Mouse (Mus musculus) lung, embryonic 16.5 days (tissue): ENCODE data around the gene Kif1a. TPM values are rescaled to one million over a fixed set of nuclear protein-coding genes. Genes with fewer than 3 reads are reported as not detected.

Experiments used
- ATAC-seq: fragments of 200-750 bp; cut with Nextera tagmentation; 2 replicates; pipeline ENCODE4 v1.8.0; 2017; ENCODE audit warnings: low read depth, mild to moderate bottlenecking, moderate library complexity
- H3K27ac ChIP-seq: fragments of 300-500 bp; sonication (generic); 2 replicates; pipeline ENCODE4 v1.5.1; 2014; ENCODE audit warnings: mild to moderate bottlenecking, control low read depth, low read length
- H3K27me3 ChIP-seq: fragments of 300-500 bp; sonication (generic); 2 replicates; pipeline ENCODE4 v1.6.1; 2014; ENCODE audit warnings: low read depth, low read length, mixed read lengths; ENCODE audit not compliant: control insufficient read depth, insufficient read depth
- H3K36me3 ChIP-seq: fragments of 300-500 bp; sonication (generic); 2 replicates; pipeline ENCODE4 v1.6.1; 2014; ENCODE audit warnings: low read length; ENCODE audit not compliant: control insufficient read depth, insufficient read depth
- H3K4me1 ChIP-seq: fragments of 300-500 bp; sonication (generic); replicated peaks from 2 replicates; pipeline ENCODE4 v1.6.1; 2014; ENCODE audit warnings: low read length, mixed read lengths; ENCODE audit not compliant: control insufficient read depth, insufficient read depth
- H3K4me2 ChIP-seq: fragments of 300-500 bp; sonication (generic); 2 replicates; pipeline ENCODE4 v1.6.1; 2014; ENCODE audit warnings: low read depth, low read length, control low read depth
- H3K4me3 ChIP-seq: fragments of 300-500 bp; sonication (generic); 2 replicates; pipeline ENCODE4 v1.5.1; 2014; ENCODE audit warnings: mild to moderate bottlenecking, low read length, control low read depth
- H3K9ac ChIP-seq: fragments of 300-500 bp; sonication (generic); 2 replicates; pipeline ENCODE4 v1.6.1; 2014; ENCODE audit warnings: low read length, control low read depth
- H3K9me3 ChIP-seq: fragments of 300-500 bp; sonication (generic); 2 replicates; pipeline ENCODE4 v1.6.1; 2016; ENCODE audit warnings: low read length; ENCODE audit not compliant: control insufficient read depth
- WGBS: fragments of 180-500 bp; shearing (Covaris S2); extraction: QIAGEN DNeasy Blood & Tissue Kit; methylation state at CpG from one replicate; pipeline ENCODE4 v1.1.7; 2014; 5-methylcytosine and 5-hydroxymethylcytosine counted together
- polyA plus RNA-seq: library from polyadenylated mRNA; unstranded; fragments of >200 nt; fragmentation: Nextera tagmentation; extraction: Ambion mirVana; gene quantifications from 2 replicates; pipeline ENCODE4 v1.2.1, GENCODE M21; 2015

Gene Kif1a
- polyA plus RNA-seq, 1 experiment from 2014 or later, result 7.9 TPM

GRCm38 (mm10) chr1:92984999-92985398 lies 116.8 kb downstream of the Kif1a start:
- Histone ChIP-seq H3K4me3 (no peak overlapping the region), H3K27me3 (no peaks in the 10 kb centered on the region), H3K9me3 (no peaks in the 10 kb centered on the region), H3K9ac (no peak overlapping the region), H3K4me1 (no peaks in the 10 kb centered on the region), H3K27ac (no peak overlapping the region), H3K36me3 (no peaks in the 10 kb centered on the region), H3K4me2 (no peak overlapping the region)
- no peak for ATAC-seq
- WGBS, result 83% methylated on average over 5 of the region's 5 CpGs

- no peak overlapping the region for H3K27ac ChIP-seq
- H3K4me3 ChIP-seq, result no peak overlapping the region
- H3K4me1 ChIP-seq, result peaks cover 10% of the 10 kb centered on the region
- 91% methylated on average over 17 of the region's 17 CpGs for WGBS
- H3K9me3 ChIP-seq, result no peaks in the 10 kb centered on the region
- no peaks in the 10 kb centered on the region for H3K36me3 ChIP-seq
- ATAC-seq, result no peak
- no peak overlapping the region for H3K9ac ChIP-seq
- no peak overlapping the region for H3K4me2 ChIP-seq
- no peaks in the 10 kb centered on the region; the same call in 1 of the 2 replicates for H3K27me3 ChIP-seq
Measured at GRCm38 (mm10) chr1:92982931-92983605, 118.7 kb downstream of the Kif1a start.

- H3K4me1 ChIP-seq, result peaks cover 10% of the 10 kb centered on the region
- H3K9ac ChIP-seq, result no peak overlapping the region
- no peak overlapping the region for H3K27ac ChIP-seq
- H3K4me3 ChIP-seq, result no peak overlapping the region
- no peak overlapping the region for H3K4me2 ChIP-seq
- no peaks in the 10 kb centered on the region for H3K9me3 ChIP-seq
- H3K36me3 ChIP-seq, result no peaks in the 10 kb centered on the region
- no peaks in the 10 kb centered on the region; the same call in 1 of the 2 replicates for H3K27me3 ChIP-seq
- 71% methylated on average over 7 of the region's 7 CpGs for WGBS
- ATAC-seq, result no peak
Measured at GRCm38 (mm10) chr1:92981056-92981845, 120.5 kb downstream of the Kif1a start.

- Histone ChIP-seq H3K36me3 (no peaks in the 10 kb centered on the region), H3K9me3 (no peaks in the 10 kb centered on the region), H3K4me2 (peak overlapping the region; percentile 27), H3K27me3 (no peaks in the 10 kb centered on the region; the same call in 1 of the 2 replicates), H3K4me1 (peaks cover 17% of the 10 kb centered on the region), H3K9ac (peak overlapping the region; percentile 35; the same call in 1 of the 2 replicates), H3K4me3 (no peak overlapping the region), H3K27ac (no peak overlapping the region)
- WGBS, result 12% methylated on average over 11 of the region's 11 CpGs
- ATAC-seq, result peak; percentile 27; the same call in 1 of the 2 replicates
Measured at GRCm38 (mm10) chr1:92979073-92979602, 122.6 kb downstream of the Kif1a start.

GRCm38 (mm10) chr1:92978645-92979044 lies 123.1 kb downstream of the Kif1a start:
- no peak for ATAC-seq
- no peaks in the 10 kb centered on the region for H3K36me3 ChIP-seq
- H3K4me3 ChIP-seq, result no peak overlapping the region
- no peaks in the 10 kb centered on the region for H3K9me3 ChIP-seq
- no peaks in the 10 kb centered on the region; the same call in 1 of the 2 replicates for H3K27me3 ChIP-seq
- H3K27ac ChIP-seq, result no peak overlapping the region
- peak overlapping the region; percentile 35; the same call in 1 of the 2 replicates for H3K9ac ChIP-seq
- H3K4me2 ChIP-seq, result peak overlapping the region; percentile 27
- WGBS, result 29% methylated on average over 7 of the region's 7 CpGs
- peaks cover 17% of the 10 kb centered on the region for H3K4me1 ChIP-seq

- no peak overlapping the region for H3K4me3 ChIP-seq
- H3K9me3 ChIP-seq, result no peaks in the 10 kb centered on the region
- 17% methylated on average over 6 of the region's 6 CpGs for WGBS
- ATAC-seq, result peak; percentile 54
- H3K4me1 ChIP-seq, result peaks cover 22% of the 10 kb centered on the region
- H3K4me2 ChIP-seq, result no peak overlapping the region
- H3K27me3 ChIP-seq, result no peaks in the 10 kb centered on the region; the same call in 1 of the 2 replicates
- peak overlapping the region; percentile 0; the same call in 1 of the 2 replicates for H3K27ac ChIP-seq
- H3K9ac ChIP-seq, result no peak overlapping the region
- H3K36me3 ChIP-seq, result no peaks in the 10 kb centered on the region
Measured at GRCm38 (mm10) chr1:92976141-92976566, 125.6 kb downstream of the Kif1a start.

- Histone ChIP-seq H3K4me3 (no peak overlapping the region), H3K27me3 (no peaks in the 10 kb centered on the region), H3K27ac (no peak overlapping the region; the same call in 1 of the 2 replicates), H3K9ac (no peak overlapping the region), H3K36me3 (no peaks in the 10 kb centered on the region), H3K9me3 (no peaks in the 10 kb centered on the region), H3K4me1 (peaks cover 12% of the 10 kb centered on the region), H3K4me2 (no peak overlapping the region)
- 20% methylated on average over 1 of the region's 1 CpGs for WGBS
- ATAC-seq, result peak; percentile 82
Measured at GRCm38 (mm10) chr1:92972854-92973253, 128.9 kb downstream of the Kif1a start.

GRCm38 (mm10) chr1:92971879-92972795 lies 129.6 kb downstream of the Kif1a start:
- Histone ChIP-seq H3K36me3 (no peaks in the 10 kb centered on the region), H3K9ac (no peak overlapping the region), H3K27me3 (no peaks in the 10 kb centered on the region), H3K9me3 (no peaks in the 10 kb centered on the region), H3K4me3 (no peak overlapping the region), H3K4me2 (no peak overlapping the region), H3K4me1 (peaks cover 12% of the 10 kb centered on the region), H3K27ac (no peak overlapping the region; the same call in 1 of the 2 replicates)
- WGBS, result 80% methylated on average over 7 of the region's 7 CpGs
- ATAC-seq, result no peak
